Mouse (Mus musculus): ENCODE results near the gene Naa60.
"Not testable (repeated sequence)": the region's sequence is repeated elsewhere in the genome, so short reads cannot be mapped to it uniquely, and the experiment has no call there.

Gene Naa60

DNA sequence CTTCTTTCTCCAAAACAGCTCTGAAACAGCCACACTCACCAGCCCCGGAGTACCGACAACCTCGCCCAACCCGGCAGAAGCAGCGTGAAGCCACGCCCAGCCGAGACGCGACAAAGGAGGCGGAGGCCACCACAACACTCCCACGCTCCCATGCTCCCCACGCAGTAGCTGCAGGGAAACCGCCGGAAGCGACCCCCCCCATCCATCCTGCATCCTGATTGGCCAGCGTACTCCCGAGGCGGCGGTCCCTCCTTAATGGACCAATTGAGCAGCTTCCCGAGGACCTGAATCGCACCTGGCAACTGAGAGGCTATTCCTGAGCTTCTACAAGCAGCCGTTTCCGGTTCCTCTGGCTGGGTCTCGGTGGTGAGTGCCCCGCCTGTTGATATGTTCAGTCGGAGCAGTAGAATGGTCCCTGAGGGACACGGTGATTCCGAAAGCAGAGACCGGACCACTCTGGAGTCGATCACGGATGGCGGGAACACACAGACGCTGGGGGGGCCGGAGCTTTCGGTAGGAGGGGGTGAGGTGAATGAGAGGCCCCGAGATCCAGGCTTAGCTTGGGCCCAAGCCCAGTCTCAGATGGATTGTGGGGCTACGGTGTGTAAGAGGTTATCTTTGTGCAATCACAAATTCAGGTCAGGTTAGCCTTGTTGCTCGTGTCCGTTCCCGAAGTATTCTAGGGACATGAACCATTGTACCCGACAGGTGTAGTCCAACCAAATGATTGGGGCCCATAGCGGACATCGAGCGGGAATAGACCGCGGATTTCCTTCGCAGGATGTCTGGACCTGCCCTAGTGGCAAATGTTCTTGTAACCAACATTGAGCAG is at the start of gene Naa60:
Naa60 (plus strand) TSS at position 160 of the 832 bp plus-strand sequence.
- peak; percentile 83 to 84 for DNase-seq (ENCODE audit: low read depth in 2 of 2, low spot score in 2 of 2)

DNA sequence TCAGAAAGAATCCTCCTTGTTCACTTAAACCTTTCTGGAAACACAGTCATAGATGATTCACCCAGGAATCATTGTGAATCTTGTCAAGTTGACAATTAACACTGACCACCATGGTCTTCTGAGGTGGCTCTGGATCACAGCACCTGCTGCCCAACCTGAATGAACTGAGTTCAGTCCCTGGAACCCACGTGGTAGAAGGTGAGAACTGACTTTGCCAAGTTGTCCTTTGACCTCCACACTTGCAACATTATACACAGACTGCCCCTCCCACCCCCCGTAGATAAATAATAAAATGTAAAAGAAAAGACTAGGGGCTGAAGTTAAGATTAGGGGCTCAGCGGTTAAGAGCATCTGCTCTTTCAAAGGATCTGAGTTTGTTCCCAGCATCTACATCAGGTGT is 44.2 kb upstream of the Naa60 start:
- no peak for DNase-seq (ENCODE audit: low read depth in 2 of 2, low spot score in 2 of 2)

DNA sequence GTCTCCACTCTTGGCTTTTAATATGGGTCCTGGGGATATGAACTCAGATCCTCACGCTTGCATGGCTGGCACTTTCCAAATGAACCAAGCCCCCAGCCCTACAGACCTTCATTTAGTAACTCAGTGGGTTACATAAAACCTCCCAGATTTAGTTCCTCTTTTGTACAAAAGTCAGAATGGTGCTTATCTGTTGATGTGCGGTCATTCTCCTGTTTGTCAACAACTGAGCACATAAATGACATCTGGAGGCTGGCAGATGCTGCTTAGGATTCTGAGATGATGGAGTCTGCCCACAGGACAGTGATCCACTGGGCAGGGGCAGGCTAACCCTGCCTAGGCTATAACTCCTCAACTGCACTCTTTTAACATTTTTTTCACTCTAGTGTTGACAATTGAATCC is 42.4 kb upstream of the Naa60 start:
- DNase-seq (ENCODE audit: low read depth in 2 of 2, low spot score in 2 of 2), result no peak

DNA sequence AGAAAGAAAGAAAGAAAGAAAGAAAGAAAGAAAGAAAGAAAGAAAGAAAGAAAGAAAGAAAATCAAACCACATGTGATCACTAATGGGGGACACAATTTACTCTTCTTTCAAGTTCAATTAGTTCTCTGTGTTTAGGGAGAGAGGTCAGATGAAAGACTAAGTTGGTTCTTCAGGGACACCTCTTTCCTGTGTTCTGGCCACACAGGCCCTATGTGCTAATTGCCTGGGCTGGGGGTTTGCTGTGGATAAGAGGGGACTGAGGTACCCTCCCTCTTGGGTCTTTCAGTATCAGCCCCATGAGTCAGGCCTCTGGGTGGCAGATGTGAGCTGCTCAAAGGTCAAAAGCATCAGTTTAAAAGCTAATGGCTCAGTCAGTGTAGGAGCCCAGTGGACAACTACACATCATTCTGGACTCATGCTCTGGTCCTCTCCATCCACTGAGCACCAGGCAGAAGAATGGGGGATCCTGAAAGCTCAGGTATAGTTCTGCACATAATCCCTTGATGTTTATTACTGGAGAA is 41.5 kb upstream of the Naa60 start, which contains the start of gene Olfr15:
Olfr15 (plus strand) TSS at position 291 of the 522 bp plus-strand sequence.
- no peak for DNase-seq (ENCODE audit: low read depth in 2 of 2, low spot score in 2 of 2)

DNA sequence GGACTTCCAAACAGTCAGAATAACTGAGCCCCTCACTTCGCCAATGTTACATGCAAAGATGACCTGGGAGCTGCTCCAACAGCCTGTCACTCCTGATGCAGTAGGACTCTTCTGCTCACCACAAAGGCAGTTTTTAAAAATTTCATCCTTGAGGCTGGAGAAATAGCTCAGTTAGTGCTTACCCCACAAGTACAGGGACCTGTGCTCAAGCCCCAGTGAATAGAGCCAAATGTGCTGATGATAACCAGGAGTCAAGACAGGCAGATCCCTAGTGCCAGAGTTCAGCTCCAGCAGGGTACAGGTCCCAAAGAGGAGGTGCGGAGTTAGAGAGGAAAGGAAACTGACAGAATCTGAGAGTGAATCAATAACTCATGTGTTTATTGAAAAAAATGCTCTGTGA is 36.7 kb upstream of the Naa60 start:
- DNase-seq (ENCODE audit: low read depth in 2 of 2, low spot score in 2 of 2), result no peak

DNA sequence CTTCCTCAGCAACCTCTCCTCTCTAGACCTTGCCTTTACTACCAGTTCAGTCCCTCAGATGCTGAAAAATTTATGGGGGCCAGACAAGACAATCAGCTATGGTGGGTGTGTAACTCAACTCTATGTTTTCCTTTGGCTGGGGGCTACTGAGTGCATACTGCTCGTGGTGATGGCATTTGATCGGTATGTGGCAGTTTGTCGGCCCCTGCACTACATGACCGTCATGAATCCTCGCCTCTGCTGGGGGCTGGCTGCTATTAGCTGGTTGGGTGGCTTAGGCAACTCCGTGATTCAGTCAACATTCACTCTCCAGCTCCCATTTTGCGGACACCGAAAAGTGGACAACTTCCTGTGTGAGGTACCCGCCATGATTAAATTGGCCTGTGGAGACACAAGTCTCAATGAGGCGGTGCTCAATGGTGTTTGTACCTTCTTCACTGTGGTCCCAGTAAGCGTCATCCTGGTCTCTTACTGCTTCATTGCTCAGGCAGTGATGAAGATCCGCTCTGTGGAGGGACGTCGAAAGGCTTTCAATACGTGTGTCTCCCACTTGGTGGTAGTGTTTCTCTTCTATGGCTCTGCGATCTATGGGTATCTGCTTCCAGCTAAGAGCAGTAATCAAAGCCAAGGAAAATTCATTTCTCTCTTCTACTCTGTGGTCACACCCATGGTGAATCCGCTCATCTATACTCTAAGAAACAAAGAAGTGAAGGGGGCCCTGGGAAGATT is 32.9 kb upstream of the Naa60 start:
- peak in 1 of 2 experiments; percentile 16 for DNase-seq (ENCODE audit: low read depth in 2 of 2, low spot score in 2 of 2)

DNA sequence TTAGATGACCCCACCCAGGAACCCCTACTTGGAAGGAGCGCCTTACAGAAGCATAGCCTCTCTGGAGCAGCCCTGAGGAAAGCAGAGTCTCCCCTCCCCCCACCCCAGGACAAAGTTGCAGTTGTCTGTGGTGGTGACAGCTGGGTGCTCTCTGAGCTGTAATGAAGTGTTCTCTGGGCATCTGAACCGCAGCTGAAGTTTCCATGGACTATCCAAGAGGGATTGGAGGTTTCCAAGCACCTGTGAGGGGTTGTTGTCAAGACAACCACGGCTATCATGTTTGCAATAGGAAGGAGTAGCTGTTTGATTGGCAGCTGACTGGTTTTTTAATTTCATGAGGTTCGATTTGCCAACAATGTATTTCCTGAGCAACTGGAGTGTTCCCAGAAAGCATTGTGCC is 29.2 kb upstream of the Naa60 start:
- DNase-seq (ENCODE audit: low read depth in 2 of 2, low spot score in 2 of 2), result no peak

DNA sequence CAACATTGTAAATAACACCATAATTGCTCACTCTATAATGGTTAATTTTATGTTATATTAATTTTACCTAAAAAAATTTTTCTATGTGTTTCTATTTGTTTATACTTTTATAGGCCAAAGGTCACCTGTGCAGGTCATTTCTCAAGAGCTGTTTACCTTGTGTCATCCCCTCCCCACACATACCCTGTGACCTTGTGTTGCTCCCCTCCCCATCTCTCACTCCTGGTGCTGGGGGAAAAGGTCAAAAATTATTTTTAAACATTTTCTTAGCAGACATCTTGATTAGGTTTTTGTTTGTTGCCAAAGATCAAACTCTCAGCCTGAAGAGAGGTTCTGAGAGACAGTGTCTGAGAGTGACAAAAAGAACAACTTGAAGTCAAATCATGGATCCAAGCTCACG is 28.4 kb upstream of the Naa60 start:
- no peak for DNase-seq (ENCODE audit: low read depth in 2 of 2, low spot score in 2 of 2)

DNA sequence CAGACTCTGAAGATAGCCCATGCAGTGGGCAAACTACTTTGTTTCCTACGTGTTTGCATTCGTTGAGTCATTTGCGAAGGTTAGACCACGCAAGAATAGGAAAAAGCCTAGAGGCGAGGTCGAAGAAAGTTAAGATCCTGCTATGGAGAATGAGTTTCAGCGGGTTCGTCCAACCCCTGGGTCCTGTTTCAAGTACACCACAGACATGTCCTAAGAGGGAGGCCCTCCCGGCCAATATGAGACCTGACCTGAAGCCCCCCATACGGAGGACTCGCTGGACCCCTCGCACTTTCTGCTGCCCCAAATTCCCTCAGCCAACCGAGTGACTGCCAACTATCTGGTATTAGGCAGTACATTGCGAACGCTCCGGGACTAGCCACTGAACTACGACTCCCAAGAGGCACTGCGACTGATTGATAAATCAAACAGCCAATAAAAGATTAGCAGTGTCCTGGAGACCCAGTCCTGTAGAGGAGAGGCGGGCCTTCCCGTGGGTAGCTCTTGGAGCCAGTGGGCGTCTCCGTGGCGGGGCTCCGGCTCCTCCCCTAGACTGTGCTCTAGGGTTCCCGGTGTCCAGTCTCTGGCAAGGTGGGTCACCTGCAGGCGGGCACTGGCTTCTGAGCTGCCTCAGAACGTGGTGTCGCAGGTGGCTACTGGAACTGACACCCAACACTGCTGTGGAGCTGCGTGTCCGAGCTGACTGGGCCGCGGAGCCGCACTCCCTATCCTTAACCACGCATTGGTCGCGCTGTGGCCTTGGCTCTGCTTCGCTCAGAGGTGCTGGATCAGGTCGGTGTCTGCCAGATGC is 25.3 kb upstream of the Naa60 start, which contains the start of gene Zfp174:
Zfp174 (plus strand) TSS at position 558 of the 808 bp plus-strand sequence.
- DNase-seq (ENCODE audit: low read depth in 2 of 2, low spot score in 2 of 2), result peak; percentile 83 to 87

DNA sequence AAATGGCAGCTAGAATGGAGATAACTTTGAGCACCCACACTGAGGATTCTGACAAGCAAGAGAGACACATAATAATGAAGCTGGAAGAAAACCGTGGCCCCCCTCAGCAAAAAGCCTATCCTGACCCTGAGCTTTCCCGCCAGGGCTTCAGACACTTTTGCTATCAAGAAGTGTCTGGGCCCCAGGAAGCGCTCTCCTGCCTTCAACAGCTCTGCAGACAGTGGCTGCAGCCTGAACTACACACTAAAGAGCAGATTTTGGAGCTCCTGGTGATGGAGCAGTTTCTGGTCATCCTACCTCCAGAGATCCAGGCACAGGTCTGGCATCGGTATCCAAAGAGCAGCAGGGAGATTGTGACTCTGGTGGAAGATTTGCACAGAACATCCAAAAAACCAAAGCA is 24.3 kb upstream of the Naa60 start:
- no peak for DNase-seq (ENCODE audit: low read depth in 2 of 2, low spot score in 2 of 2)

DNA sequence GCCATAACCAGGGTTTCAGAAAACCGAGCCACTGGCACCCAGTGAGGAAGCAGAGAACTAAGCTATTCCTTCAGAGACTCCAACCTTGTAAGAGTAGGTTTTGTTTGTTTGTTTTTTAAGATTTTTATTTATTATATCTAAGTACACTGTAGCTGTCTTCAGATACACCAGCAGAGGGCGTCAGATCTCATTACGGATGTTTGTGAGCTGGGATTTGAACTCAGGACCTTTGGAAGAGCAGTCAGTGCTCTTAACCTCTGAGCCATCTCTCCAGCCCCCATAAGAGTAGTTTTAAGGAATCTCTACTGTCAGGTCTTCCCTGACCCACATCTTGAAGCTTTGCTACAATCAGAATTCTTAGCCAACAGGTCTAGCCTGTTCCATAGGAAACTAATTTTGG is 23.8 kb upstream of the Naa60 start:
- DNase-seq (ENCODE audit: low read depth in 2 of 2, low spot score in 2 of 2), result no peak

DNA sequence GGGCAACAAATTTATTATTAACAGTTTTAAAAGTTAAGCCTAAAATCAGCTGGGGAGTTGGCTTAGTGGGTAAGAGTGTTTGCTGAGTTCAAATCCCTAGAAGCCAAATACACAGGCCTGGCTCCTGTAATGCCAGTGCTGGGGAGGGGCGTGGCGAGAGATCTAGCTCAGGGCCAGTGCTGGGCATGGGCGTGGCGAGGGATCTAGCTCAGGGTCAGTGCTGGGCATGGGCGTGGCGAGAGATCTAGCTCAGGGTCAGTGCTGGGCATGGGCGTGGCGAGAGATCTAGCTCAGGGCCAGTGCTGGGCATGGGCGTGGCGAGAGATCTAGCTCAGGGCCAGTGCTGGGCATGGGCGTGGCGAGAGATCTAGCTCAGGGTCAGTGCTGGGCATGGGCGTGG is 20.9 kb upstream of the Naa60 start:
- not testable (repeated sequence) for DNase-seq (ENCODE audit: low read depth in 2 of 2, low spot score in 2 of 2)

DNA sequence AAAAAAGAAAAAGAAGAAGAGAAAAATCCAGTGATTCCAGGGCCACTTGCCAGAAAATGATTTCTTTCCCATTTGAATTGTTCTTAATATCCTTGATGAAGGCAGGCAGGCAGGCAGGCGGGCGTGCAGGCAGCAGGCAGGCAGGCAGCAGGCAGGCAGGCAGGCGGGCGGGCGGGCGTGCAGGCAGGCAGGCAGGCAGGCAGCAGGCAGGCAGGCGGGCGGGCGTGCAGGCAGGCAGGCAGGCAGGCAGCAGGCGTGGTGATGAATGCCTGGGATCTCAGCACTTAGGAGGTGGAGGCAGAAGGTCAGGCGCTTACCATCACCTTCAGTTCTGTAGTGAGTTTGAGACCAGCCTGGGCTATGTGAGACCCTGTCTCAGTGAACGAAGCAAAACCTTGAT is 19.6 kb upstream of the Naa60 start:
- no peak for DNase-seq (ENCODE audit: low read depth in 2 of 2, low spot score in 2 of 2)

DNA sequence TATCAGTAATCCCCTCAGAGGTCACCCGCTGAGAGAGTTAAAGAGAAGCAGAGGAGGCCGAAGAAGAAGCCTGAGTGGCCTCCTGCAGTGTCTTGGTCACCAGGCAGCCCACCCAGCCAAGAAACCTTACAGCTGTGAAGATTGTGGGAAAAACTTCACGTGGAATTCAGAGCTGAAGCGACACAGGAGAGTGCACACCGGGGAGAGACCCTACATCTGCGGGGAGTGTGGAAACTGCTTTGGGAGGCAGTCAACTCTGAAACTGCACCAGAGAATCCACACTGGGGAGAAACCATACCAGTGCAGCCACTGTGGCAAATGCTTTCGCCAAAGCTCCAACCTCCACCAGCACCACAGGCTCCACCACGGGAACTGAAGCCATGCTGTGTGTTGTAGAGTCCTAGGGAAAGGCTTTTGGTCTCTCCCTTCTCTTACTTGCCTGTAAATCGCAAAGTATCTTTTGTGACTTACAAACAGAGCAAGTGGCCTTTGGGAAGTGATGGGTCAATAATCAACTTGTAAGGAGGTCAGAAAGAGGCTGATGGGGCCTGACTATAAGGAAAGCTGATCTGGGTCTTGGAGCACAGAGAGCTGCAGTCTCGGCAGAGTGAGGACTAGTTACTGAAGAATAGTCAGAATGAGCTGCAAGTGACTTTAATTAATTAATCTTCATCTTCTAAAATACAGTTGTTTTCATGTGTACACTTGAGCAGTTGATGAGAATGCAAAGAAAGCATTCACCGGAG is 17.6 kb upstream of the Naa60 start:
- no peak for DNase-seq (ENCODE audit: low read depth in 2 of 2, low spot score in 2 of 2)

DNA sequence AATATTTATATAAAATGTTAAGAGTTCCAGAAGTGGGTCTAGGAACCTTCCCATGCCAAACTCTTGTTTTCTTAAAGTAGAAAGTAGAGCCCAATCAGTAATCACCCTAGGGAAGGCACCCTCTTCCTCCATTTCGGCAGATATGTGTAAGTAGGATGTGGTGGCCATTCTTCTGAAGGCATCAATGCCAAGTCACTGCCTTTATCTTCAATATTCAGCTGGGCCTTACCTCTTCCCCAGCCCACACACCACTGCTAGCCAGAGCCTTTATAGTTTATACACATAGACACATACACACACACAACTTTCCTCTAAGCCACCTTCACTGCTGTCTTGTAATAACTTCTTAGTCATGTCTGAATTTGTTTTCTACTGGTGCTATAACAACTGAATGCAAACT is 16.4 kb upstream of the Naa60 start:
- DNase-seq (ENCODE audit: low read depth in 2 of 2, low spot score in 2 of 2), result no peak

DNA sequence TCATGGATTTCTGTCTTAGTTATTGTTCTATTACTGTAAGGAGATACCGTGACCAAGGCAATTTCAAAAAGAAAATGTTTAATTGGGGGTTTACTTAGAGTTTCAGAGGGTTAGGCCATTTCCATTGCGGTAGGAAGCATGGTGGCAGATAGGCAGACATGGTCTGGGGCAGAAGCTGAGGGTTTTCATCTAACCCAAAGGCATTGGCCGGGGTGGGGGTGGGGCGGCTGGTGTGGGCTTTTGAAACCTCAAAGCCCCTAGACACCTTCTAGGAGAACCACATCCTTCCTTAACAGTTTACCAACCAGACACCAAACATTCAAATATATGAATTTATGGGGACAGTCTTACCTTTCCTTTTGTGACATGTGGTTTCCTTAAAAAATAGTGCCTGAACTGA is 12.9 kb upstream of the Naa60 start:
- DNase-seq (ENCODE audit: low read depth in 2 of 2, low spot score in 2 of 2), result no peak

DNA sequence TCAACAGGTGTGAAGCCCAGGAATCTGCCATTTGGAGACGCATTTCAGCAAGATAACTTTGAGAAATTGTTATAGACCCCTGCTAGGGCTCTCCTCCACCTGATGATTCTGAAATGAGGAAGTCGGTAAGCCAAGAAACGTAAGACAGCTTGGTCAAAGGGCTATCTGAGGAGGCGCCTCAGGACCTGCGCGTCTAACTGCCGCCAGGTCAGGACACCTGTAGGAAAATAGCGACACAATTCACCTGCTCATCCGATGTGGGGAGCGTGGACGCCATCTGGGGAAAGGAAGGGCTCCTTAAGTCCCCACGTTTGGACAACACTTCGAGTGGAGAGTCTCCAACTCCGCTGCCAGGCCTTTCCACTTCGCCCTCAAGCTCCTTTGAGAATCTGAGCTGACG is 360 bp upstream of the Naa60 start:
- DNase-seq (ENCODE audit: low read depth in 2 of 2, low spot score in 2 of 2), result no peak

DNA sequence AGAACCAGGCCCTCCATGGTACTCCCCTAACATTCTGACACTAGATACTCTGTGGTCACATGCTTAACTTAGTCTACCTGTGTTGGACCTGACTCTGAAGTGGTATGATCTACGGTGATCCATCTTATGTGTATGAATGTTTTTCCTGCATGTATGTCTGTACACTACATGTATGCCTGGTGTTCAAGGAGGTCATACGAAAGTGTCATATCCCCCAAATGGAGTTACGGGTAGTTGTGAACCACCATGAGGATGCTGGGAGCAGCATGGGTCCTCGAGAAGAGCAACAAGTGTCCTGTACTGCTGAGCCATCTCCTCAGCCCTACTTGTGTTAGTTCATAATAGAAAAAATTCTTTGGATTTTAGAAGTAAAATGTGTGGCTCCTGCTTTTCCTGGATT is 4.2 kb downstream of the Naa60 start:
- DNase-seq (ENCODE audit: low read depth in 2 of 2, low spot score in 2 of 2), result no peak

DNA sequence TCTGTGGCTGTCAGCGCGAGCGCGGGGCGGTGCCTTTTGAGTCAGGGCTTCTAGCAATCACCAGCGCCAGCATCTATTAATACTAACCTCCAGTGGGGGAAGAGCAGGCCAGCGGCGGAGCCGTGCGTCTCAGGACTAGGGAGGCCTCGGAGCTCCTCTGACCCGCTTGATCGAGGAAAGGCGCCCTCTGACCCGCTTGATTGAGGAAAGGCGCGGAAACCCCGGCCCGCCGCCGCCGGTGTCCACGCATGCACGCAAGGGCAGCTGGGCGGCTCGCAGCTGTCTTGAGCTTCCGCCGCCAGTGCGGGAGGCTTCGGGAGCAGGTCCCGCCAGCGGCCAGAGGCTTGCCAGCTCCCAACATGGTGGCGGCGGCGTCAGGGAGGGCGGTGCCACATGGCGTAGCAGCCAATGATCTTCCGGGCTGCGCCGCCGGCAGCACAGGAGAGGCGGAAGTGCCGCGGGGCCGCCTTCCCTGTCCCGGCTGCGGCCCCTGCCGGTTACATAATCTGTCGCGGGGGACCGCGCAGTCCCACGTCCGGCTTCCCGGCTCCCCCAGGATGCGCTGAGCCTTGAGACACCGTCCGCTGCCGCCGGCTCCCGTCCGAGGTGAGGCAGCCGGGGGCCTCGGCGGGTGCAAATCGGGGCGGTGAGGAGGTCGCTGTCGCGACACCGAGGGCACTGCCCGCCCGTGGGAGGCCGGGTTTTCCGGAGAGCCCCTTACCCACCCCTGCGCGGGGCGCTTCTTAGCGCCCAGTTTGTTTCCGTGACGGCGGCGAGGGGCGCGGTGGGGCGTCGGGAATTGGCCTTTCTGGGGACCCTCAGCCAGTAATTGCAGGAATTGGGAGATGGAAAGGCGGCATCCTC is 12.3 kb downstream of the Naa60 start, which contains the start of the genes Zfp597 and Gm20695:
Zfp597 (minus strand) TSS at position 361 of the 864 bp plus-strand sequence.
Gm20695 (plus strand) TSS at position 448 of the 864 bp plus-strand sequence.
- peak; percentile 82 to 87 for DNase-seq (ENCODE audit: low read depth in 2 of 2, low spot score in 2 of 2)
